Mouse (Mus musculus) forebrain, embryonic 15.5 days (tissue): Measurements from ENCODE around the gene Rnft2. TPM values are rescaled to one million over a fixed set of nuclear protein-coding genes. Genes with fewer than 3 reads are reported as not detected.

ENCODE experiments used
- ATAC-seq: fragments of 200-750 bp; cut with Nextera tagmentation; replicated peaks from 2 replicates; pipeline ENCODE4 v1.8.0; 2017; ENCODE audit warnings: mild to moderate bottlenecking, moderate TSS enrichment, moderate library complexity
- H3K27ac ChIP-seq: fragments of 300-500 bp; sonication (generic); replicated peaks from 2 replicates; pipeline ENCODE4 v1.5.1; 2015; ENCODE audit warnings: mild to moderate bottlenecking, inconsistent platforms
- H3K27me3 ChIP-seq: fragments of 300-500 bp; sonication (generic); 2 replicates; pipeline ENCODE4 v1.6.1; 2015; ENCODE audit warnings: inconsistent platforms
- H3K36me3 ChIP-seq: fragments of 300-500 bp; sonication (generic); 2 replicates; pipeline ENCODE4 v1.6.1; 2015; ENCODE audit warnings: mild to moderate bottlenecking, inconsistent platforms
- H3K4me1 ChIP-seq: fragments of 300-500 bp; sonication (generic); 2 replicates; pipeline ENCODE4 v1.6.1; 2015; ENCODE audit warnings: inconsistent platforms
- H3K4me2 ChIP-seq: fragments of 300-500 bp; sonication (generic); replicated peaks from 2 replicates; pipeline ENCODE4 v1.6.1; 2015; ENCODE audit warnings: mild to moderate bottlenecking, inconsistent platforms
- H3K4me3 ChIP-seq: fragments of 300-500 bp; sonication (generic); 2 replicates; pipeline ENCODE4 v1.5.1; 2015; ENCODE audit warnings: mild to moderate bottlenecking, inconsistent platforms
- H3K9ac ChIP-seq: fragments of 300-500 bp; sonication (generic); replicated peaks from 2 replicates; pipeline ENCODE4 v1.6.1; 2015; ENCODE audit warnings: mild to moderate bottlenecking, inconsistent platforms
- H3K9me3 ChIP-seq: fragments of 300-500 bp; sonication (generic); 2 replicates; pipeline ENCODE4 v1.6.1; 2016; ENCODE audit warnings: inconsistent platforms
- WGBS: fragments of 180-500 bp; shearing (Covaris S2); methylation state at CpG from one replicate; pipeline ENCODE4 v1.1.7; 2015; ENCODE audit warnings: mixed read lengths; 5-methylcytosine and 5-hydroxymethylcytosine counted together
- polyA plus RNA-seq: library from polyadenylated mRNA; unstranded; fragments of >200 nt; fragmentation: Nextera tagmentation; extraction: Ambion mirVana; gene quantifications from 2 replicates; pipeline ENCODE4 v1.2.1, GENCODE M21; 2015

The Rnft2 gene
- polyA plus RNA-seq, 1 experiment from 2014 or later: 9.5 TPM

GRCm38 (mm10) chr5:118169222-118170221, 75.4 kb downstream of the Rnft2 start:
- 1% methylated on average over 79 of the region's 117 CpGs for WGBS
- H3K4me3 ChIP-seq: peak overlapping the region; percentile 62
- H3K4me2 ChIP-seq: peak overlapping the region; percentile 95
- peaks cover 55% of the 10 kb centered on the region for H3K27me3 ChIP-seq
- no peaks in the 10 kb centered on the region for H3K36me3 ChIP-seq
- H3K27ac ChIP-seq: no peak overlapping the region
- peak; percentile 29; the same call in 1 of the 2 replicates for ATAC-seq
- no peaks in the 10 kb centered on the region for H3K9me3 ChIP-seq
- peaks cover 31% of the 10 kb centered on the region for H3K4me1 ChIP-seq
- H3K9ac ChIP-seq: peak overlapping the region; percentile 47

DNA sequence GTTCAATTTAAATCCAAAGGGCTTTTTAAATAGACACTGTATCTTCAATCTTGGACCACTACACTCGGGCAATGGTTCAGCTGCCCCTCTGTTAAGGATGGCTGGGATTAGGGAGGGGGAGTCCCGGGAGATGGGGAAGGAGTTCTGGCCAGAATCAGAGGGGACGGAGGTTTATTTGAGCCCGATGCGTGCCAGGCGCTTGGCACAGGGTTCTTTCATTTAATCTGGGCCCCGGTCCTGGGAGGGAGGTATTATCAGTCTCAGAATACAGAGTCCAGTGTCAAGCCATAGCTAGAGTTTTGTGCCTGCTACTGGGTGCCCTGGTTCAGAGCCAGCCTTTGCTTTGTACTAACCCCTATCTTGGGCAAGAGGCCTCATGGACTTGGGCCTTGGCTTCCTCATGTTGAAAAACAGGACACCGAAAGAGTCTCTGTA, 77.3 kb downstream of the Rnft2 start:
- H3K4me1 ChIP-seq: peaks cover 29% of the 10 kb centered on the region
- ATAC-seq: 0 out of 2 replicates have a peak, but pooled peaks have one; percentile 10
- no peak overlapping the region for H3K27ac ChIP-seq
- no peak overlapping the region for H3K4me3 ChIP-seq
- H3K4me2 ChIP-seq: no peak overlapping the region
- no peaks in the 10 kb centered on the region for H3K9me3 ChIP-seq
- WGBS: 51% methylated on average over 8 of the region's 8 CpGs
- H3K27me3 ChIP-seq: peaks cover 42% of the 10 kb centered on the region
- no peak overlapping the region for H3K9ac ChIP-seq
- H3K36me3 ChIP-seq: no peaks in the 10 kb centered on the region

DNA sequence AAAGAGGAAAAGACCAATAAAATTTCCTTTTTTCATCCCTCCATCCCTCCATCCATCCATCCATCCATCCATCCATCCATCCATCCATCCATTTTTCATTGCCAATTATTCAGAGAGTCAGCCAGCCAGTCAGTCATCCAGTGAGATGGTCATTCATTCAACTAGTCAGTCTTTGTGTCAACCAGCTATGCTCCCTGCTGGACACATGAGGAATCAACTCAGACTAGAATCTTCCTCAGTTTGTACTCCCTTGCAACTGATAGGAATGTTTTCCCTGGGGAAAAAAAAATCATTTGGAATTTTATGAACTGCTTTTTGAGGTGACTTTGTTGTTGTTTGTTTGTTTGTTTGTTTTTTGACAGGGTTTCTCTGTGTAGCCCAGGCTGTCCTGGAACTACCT, 79.5 kb downstream of the Rnft2 start:
- no peak for ATAC-seq
- H3K4me3 ChIP-seq: no peak overlapping the region
- no peak overlapping the region for H3K27ac ChIP-seq
- H3K36me3 ChIP-seq: no peaks in the 10 kb centered on the region
- H3K27me3 ChIP-seq: peaks cover 30% of the 10 kb centered on the region
- peaks cover 11% of the 10 kb centered on the region for H3K4me1 ChIP-seq
- H3K9ac ChIP-seq: no peak overlapping the region
- H3K9me3 ChIP-seq: no peaks in the 10 kb centered on the region
- no peak overlapping the region for H3K4me2 ChIP-seq

DNA sequence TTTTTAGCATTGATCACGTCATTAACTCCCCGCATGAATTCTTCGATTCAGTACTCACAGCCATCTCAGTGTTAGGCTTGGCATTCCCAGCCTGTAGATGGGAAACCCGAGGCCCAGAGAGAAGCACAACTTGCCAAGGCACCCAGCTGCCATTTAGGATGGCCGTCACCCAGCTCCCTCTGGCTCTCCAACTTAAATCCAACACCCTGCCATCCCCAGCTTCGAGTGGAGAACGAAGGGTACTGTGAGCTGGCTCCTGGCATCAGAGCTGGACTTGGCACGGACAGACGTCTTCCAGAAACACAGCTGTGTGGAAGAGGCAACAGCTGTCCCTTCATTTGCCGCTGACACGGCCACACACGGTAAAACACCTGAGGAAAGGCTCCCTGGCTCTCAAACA, 80.3 kb downstream of the Rnft2 start, which contains the start of gene Hrk:
Gene Hrk (plus strand): TSS at position 68 of the 400 bp plus-strand sequence.
- ATAC-seq: no peak
- Histone ChIP-seq H3K4me2 (no peak within 1 kb of the TSS), H3K27me3 (peaks cover 33% of the 10 kb centered on the region), H3K4me3 (no peak within 1 kb of the TSS), H3K36me3 (no peaks in the 10 kb centered on the region), H3K9ac (no peak within 1 kb of the TSS), H3K9me3 (no peaks in the 10 kb centered on the region), H3K4me1 (peaks cover 9% of the 10 kb centered on the region), H3K27ac (no peak within 1 kb of the TSS)
- 66% methylated on average over 12 of the region's 12 CpGs for WGBS

GRCm38 (mm10) chr5:118160691-118161090, 84.2 kb downstream of the Rnft2 start:
- H3K27me3 ChIP-seq: peaks cover 14% of the 10 kb centered on the region; the same call in 1 of the 2 replicates
- H3K9ac ChIP-seq: no peak overlapping the region
- H3K4me3 ChIP-seq: no peak overlapping the region
- no peaks in the 10 kb centered on the region for H3K36me3 ChIP-seq
- H3K4me1 ChIP-seq: peaks cover 3% of the 10 kb centered on the region; the same call in 1 of the 2 replicates
- no peak for ATAC-seq
- H3K9me3 ChIP-seq: no peaks in the 10 kb centered on the region
- WGBS: 42% methylated on average over 4 of the region's 4 CpGs
- no peak overlapping the region for H3K4me2 ChIP-seq
- no peak overlapping the region for H3K27ac ChIP-seq

GRCm38 (mm10) chr5:118156976-118157375, 87.9 kb downstream of the Rnft2 start:
- Histone ChIP-seq H3K4me3 (no peak overlapping the region), H3K27me3 (0 out of 2 replicates have a peak, but pooled peaks cover 9% of the 10 kb centered on the region), H3K4me1 (peaks cover 26% of the 10 kb centered on the region), H3K9ac (no peak overlapping the region), H3K27ac (no peak overlapping the region), H3K4me2 (no peak overlapping the region), H3K9me3 (no peaks in the 10 kb centered on the region), H3K36me3 (no peaks in the 10 kb centered on the region)
- 58% methylated on average over 4 of the region's 4 CpGs for WGBS
- no peak for ATAC-seq

GRCm38 (mm10) chr5:118155565-118155947, 89.4 kb downstream of the Rnft2 start:
- peak overlapping the region; percentile 63 for H3K4me3 ChIP-seq
- H3K4me2 ChIP-seq: peak overlapping the region; percentile 71
- WGBS: 31% methylated on average over 9 of the region's 9 CpGs
- ATAC-seq: 0 out of 2 replicates have a peak, but pooled peaks have one; percentile 2
- H3K9ac ChIP-seq: peak overlapping the region; percentile 75
- 0 out of 2 replicates have a peak, but pooled peaks cover 3% of the 10 kb centered on the region for H3K27me3 ChIP-seq
- H3K36me3 ChIP-seq: no peaks in the 10 kb centered on the region
- H3K9me3 ChIP-seq: no peaks in the 10 kb centered on the region
- no peak overlapping the region; the same call in 1 of the 2 replicates for H3K27ac ChIP-seq
- peaks cover 26% of the 10 kb centered on the region for H3K4me1 ChIP-seq

- Histone ChIP-seq H3K9me3 (no peaks in the 10 kb centered on the region), H3K9ac (peak within 1 kb of the TSS; percentile 75), H3K4me3 (peak within 1 kb of the TSS; percentile 63), H3K4me1 (peaks cover 26% of the 10 kb centered on the region), H3K27me3 (0 out of 2 replicates have a peak, but pooled peaks cover 3% of the 10 kb centered on the region), H3K4me2 (peak within 1 kb of the TSS; percentile 71), H3K36me3 (no peaks in the 10 kb centered on the region), H3K27ac (no peak within 1 kb of the TSS; the same call in 1 of the 2 replicates)
- ATAC-seq: peak; percentile 84
- WGBS: under 1% methylated on average over 66 of the region's 67 CpGs
Observed at GRCm38 (mm10) chr5:118154839-118155564, 89.9 kb downstream of the Rnft2 start, which contains the start of gene Fbxw8. Fbxw8 (minus strand) TSS chr5:118155464.

DNA sequence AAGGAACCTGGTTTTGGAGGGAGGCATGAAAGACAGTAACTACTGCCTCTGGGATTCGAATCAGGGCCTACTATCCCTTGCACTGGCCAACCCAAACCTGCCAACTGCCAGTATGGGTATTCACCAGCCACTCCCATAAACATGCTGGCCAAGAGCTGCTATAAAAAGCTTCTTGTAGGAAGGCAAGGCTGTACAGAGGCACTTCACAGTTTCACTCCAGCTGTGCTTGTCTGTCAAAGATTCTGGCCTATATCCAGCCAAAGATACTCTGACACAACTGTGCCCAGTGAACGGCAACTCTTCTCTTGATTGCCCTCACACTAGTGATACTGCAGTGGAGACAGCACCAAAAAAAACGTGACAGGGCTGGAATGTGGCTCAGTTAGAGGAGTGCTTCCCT, 95.2 kb downstream of the Rnft2 start:
- H3K9ac ChIP-seq: no peak overlapping the region
- no peak overlapping the region for H3K4me3 ChIP-seq
- WGBS: 82% methylated on average over 3 of the region's 3 CpGs
- no peaks in the 10 kb centered on the region for H3K9me3 ChIP-seq
- H3K4me1 ChIP-seq: peaks cover 42% of the 10 kb centered on the region
- H3K27ac ChIP-seq: no peak overlapping the region
- no peak overlapping the region for H3K4me2 ChIP-seq
- no peaks in the 10 kb centered on the region for H3K36me3 ChIP-seq
- ATAC-seq: no peak
- no peaks in the 10 kb centered on the region for H3K27me3 ChIP-seq

DNA sequence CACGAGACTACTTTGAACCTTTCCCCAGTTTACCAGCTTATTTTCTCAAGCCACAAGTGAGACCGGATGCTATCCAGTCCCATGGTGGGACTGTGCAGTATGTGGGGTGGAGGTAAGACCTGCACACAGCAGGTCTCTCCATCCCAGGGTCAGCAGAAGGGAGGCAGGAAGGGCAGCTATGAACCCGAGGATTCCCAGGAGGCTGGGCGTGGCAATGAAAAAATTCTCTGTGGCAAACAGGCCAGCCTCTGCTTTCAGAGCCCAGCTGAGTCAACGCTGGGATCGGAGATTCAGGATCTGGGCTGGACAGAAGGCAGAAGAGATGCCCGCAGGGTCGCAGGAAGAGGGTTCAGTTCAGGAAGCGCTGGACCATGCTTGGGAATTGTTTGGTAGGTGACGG, 97.7 kb downstream of the Rnft2 start:
- 88% methylated on average over 10 of the region's 10 CpGs for WGBS
- Histone ChIP-seq H3K4me2 (no peak overlapping the region), H3K4me3 (no peak overlapping the region), H3K9ac (no peak overlapping the region), H3K4me1 (peaks cover 19% of the 10 kb centered on the region), H3K36me3 (peaks cover 3% of the 10 kb centered on the region), H3K27ac (no peak overlapping the region), H3K27me3 (no peaks in the 10 kb centered on the region), H3K9me3 (no peaks in the 10 kb centered on the region)
- ATAC-seq: no peak

- Histone ChIP-seq H3K9ac (no peak overlapping the region; the same call in 1 of the 2 replicates), H3K27me3 (no peaks in the 10 kb centered on the region), H3K36me3 (peaks cover 13% of the 10 kb centered on the region), H3K4me1 (peaks cover 17% of the 10 kb centered on the region), H3K4me3 (no peak overlapping the region), H3K4me2 (no peak overlapping the region), H3K27ac (peak overlapping the region; percentile 73), H3K9me3 (no peaks in the 10 kb centered on the region)
- WGBS: 63% methylated on average over 15 of the region's 15 CpGs
- ATAC-seq: no peak
Observed at GRCm38 (mm10) chr5:118145999-118146679, 98.8 kb downstream of the Rnft2 start.
